ENCODE assay signal across 8 mouse cellular contexts in genomic region chr13:28519383-28520126, GRCm38 (mm10).
DNase-seq lines count a peak whose midpoint lies in the region; ATAC-seq and TF ChIP-seq lines count a peak whose summit lies in the region.
"Had no signal": no experiment of that assay in that cellular context is flagged by ENCODE, and none has a peak within 500 bp of the region (broad histone marks: within the 10 kb centered on the region; RNA-seq: fewer than 3 reads in every experiment).

No protein-coding gene starts in this region.

- H3K4me2 ChIP-seq in intestine, embryonic 16.5 days (ENCODE audit: low read depth, low read length) = no peak overlapping the region
- H3K4me2 ChIP-seq in intestine, postnatal 0 days (replicated peaks; ENCODE audit: low read depth) = no peak overlapping the region
- H3K4me2 ChIP-seq in intestine, embryonic 15.5 days (replicated peaks) = no peak overlapping the region
- H3K4me2 ChIP-seq: midbrain, embryonic 11.5 days had no signal

- peak; percentile 18; the same call in 1 of the 2 replicates for ATAC-seq in intestine, embryonic 16.5 days
- no peak for ATAC-seq in intestine, postnatal 0 days
- no peak for ATAC-seq in intestine, embryonic 15.5 days

- DNase-seq in adrenal gland, postnatal 36 days = peak; percentile 26 to 50
- peak; percentile 13 for DNase-seq in forelimb bud, embryonic 11.5 days (ENCODE audit: low read depth, low spot score)
- peak; percentile 69 to 80 for DNase-seq in kidney, postnatal 36 days
- DNase-seq in ovary, postnatal 36 days (ENCODE audit: low spot score) = no peak

- TF ChIP-seq CTCF in intestine, postnatal 0 days (IDR thresholded peaks at IDR 0.05; ENCODE audit: low read depth) = no peak

- WGBS in intestine, embryonic 16.5 days = 59% methylated on average over 3 of the region's 3 CpGs
- 43% methylated on average over 3 of the region's 3 CpGs for WGBS in intestine, postnatal 0 days
- 57% methylated on average over 3 of the region's 3 CpGs for WGBS in intestine, embryonic 15.5 days

- H3K9ac ChIP-seq in intestine, embryonic 16.5 days (ENCODE audit: low read depth, low read length) = no peak overlapping the region
- H3K9ac ChIP-seq in intestine, postnatal 0 days (ENCODE audit: low read depth, low read length) = no peak overlapping the region
- no peak overlapping the region for H3K9ac ChIP-seq in intestine, embryonic 15.5 days

- no peak overlapping the region for H3K4me3 ChIP-seq in intestine, embryonic 16.5 days (ENCODE audit: low read length)
- H3K4me3 ChIP-seq in intestine, postnatal 0 days (ENCODE audit: low read depth, low read length) = no peak overlapping the region
- H3K4me3 ChIP-seq in intestine, embryonic 15.5 days (replicated peaks) = no peak overlapping the region

- no peaks in the 10 kb centered on the region for H3K36me3 ChIP-seq in intestine, embryonic 16.5 days (ENCODE audit: control insufficient read depth, insufficient read depth, low read length)
- no peaks in the 10 kb centered on the region for H3K36me3 ChIP-seq in intestine, postnatal 0 days (ENCODE audit: control insufficient read depth, insufficient read depth)
- H3K36me3 ChIP-seq in intestine, embryonic 15.5 days = no peaks in the 10 kb centered on the region

- no peaks in the 10 kb centered on the region for H3K4me1 ChIP-seq in intestine, embryonic 16.5 days (ENCODE audit: control insufficient read depth, insufficient read depth, low read length)
- H3K4me1 ChIP-seq in intestine, postnatal 0 days (replicated peaks; ENCODE audit: control insufficient read depth, insufficient read depth, low read length) = no peaks in the 10 kb centered on the region
- H3K4me1 ChIP-seq in intestine, embryonic 15.5 days (replicated peaks) = no peaks in the 10 kb centered on the region

- H3K9me3 ChIP-seq in intestine, embryonic 16.5 days (ENCODE audit: control insufficient read depth, low read length) = no peaks in the 10 kb centered on the region
- H3K9me3 ChIP-seq in intestine, postnatal 0 days (ENCODE audit: control insufficient read depth) = no peaks in the 10 kb centered on the region
- no peaks in the 10 kb centered on the region for H3K9me3 ChIP-seq in intestine, embryonic 15.5 days

- H3K27ac ChIP-seq in intestine, embryonic 16.5 days (ENCODE audit: low read length) = no peak overlapping the region
- no peak overlapping the region for H3K27ac ChIP-seq in intestine, postnatal 0 days (ENCODE audit: low read depth, low read length)
- H3K27ac ChIP-seq in intestine, embryonic 15.5 days = no peak overlapping the region

- no peaks in the 10 kb centered on the region for H3K27me3 ChIP-seq in intestine, embryonic 16.5 days (replicated peaks; ENCODE audit: control insufficient read depth, insufficient read depth, low read length)
- no peaks in the 10 kb centered on the region for H3K27me3 ChIP-seq in intestine, postnatal 0 days (replicated peaks; ENCODE audit: control insufficient read depth, insufficient read depth, low read length)
- H3K27me3 ChIP-seq in intestine, embryonic 15.5 days (replicated peaks) = no peaks in the 10 kb centered on the region
